Mouse (Mus musculus) intestine, embryonic 14.5 days (tissue): ENCODE measurements at regions not wholly inside any gene's neighbourhood (a gene's known extent, or its start where the extent isn't known, plus 50 kb on each side); places are given as distances from the start of the nearest gene placed in this dataset.

Experiments used
- ATAC-seq: fragments of 200-750 bp; cut with Nextera tagmentation; replicated peaks from 2 replicates; pipeline ENCODE4 v1.8.0; 2017; ENCODE audit warnings: low read depth, moderate number of reproducible peaks, moderate TSS enrichment, moderate library complexity; ENCODE audit not compliant: low FRiP score, low TSS enrichment
- DNase-seq: peaks from one replicate; pipeline ENCODE4 v3.0.0-alpha.2; 2018; ENCODE audit warnings: low spot score
- H3K27ac ChIP-seq: fragments of 300-500 bp; sonication (generic); 2 replicates; pipeline ENCODE4 v1.5.1; 2014; ENCODE audit warnings: low read depth, mild to moderate bottlenecking, control low read depth
- H3K27me3 ChIP-seq: fragments of 300-500 bp; sonication (generic); replicated peaks from 2 replicates; pipeline ENCODE4 v1.6.1; 2014; ENCODE audit warnings: low read length, control low read depth; ENCODE audit not compliant: control insufficient read depth, insufficient read depth
- H3K36me3 ChIP-seq: fragments of 300-500 bp; sonication (generic); 2 replicates; pipeline ENCODE4 v1.6.1; 2014; ENCODE audit warnings: low read length, control low read depth; ENCODE audit not compliant: control insufficient read depth, insufficient read depth
- H3K4me1 ChIP-seq: fragments of 300-500 bp; sonication (generic); replicated peaks from 2 replicates; pipeline ENCODE4 v1.6.1; 2014; ENCODE audit warnings: low read length, control low read depth, mixed read lengths; ENCODE audit not compliant: control insufficient read depth, insufficient read depth
- H3K4me2 ChIP-seq: fragments of 300-500 bp; sonication (generic); 2 replicates; pipeline ENCODE4 v1.6.1; 2014; ENCODE audit warnings: low read length
- H3K4me3 ChIP-seq: fragments of 300-500 bp; sonication (generic); 2 replicates; pipeline ENCODE4 v1.5.1; 2014; ENCODE audit warnings: low read depth, low read length, control low read depth, mixed read lengths
- H3K9ac ChIP-seq: fragments of 300-500 bp; sonication (generic); 2 replicates; pipeline ENCODE4 v1.6.1; 2014; ENCODE audit warnings: mild to moderate bottlenecking, low read length
- H3K9me3 ChIP-seq: fragments of 300-500 bp; sonication (generic); 2 replicates; pipeline ENCODE4 v1.6.1; 2016; ENCODE audit warnings: low read length, control low read depth; ENCODE audit not compliant: control insufficient read depth
- WGBS: fragments of 180-500 bp; shearing (Covaris S2); extraction: QIAGEN DNeasy Blood & Tissue Kit; methylation state at CpG from one replicate; pipeline ENCODE4 v1.1.7; 2014; 5-methylcytosine and 5-hydroxymethylcytosine counted together

DNA sequence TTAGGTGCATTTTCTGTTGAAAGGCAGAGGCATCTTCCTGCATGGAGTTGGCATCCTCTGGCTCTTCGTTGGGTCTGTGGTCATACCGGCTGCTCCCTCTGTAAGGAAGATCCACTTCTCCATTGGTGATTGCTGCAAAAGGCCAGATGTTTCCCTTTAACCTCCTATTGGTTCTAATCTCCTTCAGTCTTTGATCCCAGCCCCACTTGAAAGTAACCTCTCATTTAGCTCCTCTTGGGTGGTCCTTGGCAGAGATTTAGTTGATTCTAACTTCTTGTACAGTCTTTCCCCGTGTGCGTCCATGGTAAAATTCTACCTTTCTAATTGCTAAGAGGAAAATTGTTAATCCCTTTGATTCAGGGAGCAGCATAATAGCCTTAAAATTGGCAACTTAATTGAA is 347.4 kb upstream of the Ddhd1 start:
- H3K9ac ChIP-seq, result no peak overlapping the region
- H3K4me2 ChIP-seq, result no peak overlapping the region
- H3K27me3 ChIP-seq, result no peaks in the 10 kb centered on the region
- no peak overlapping the region for H3K27ac ChIP-seq
- H3K4me1 ChIP-seq, result no peaks in the 10 kb centered on the region
- H3K4me3 ChIP-seq, result no peak overlapping the region
- H3K36me3 ChIP-seq, result no peaks in the 10 kb centered on the region
- no peaks in the 10 kb centered on the region for H3K9me3 ChIP-seq
- DNase-seq (no peak), ATAC-seq (no peak)
- 32% methylated on average over 4 of the region's 4 CpGs for WGBS

DNA sequence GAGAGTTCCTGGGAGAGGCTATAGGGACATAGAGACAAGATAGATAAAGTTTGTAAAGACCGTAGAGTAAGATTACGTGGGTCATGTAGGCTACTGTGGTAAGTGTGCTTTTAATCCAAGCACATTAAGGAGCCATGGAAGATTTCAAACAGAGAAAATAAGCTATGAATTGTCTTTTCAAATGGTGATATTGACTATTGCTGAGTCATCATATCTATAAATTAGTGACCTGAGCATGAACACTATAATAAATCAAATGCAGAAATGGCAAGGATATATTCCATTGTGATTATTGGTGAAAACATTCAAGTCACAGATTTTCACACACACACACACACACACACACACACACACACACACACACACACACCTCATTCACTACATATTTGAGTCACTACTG is 355.3 kb upstream of the Ddhd1 start:
- Histone ChIP-seq H3K36me3 (no peaks in the 10 kb centered on the region), H3K4me3 (no peak overlapping the region), H3K9me3 (no peaks in the 10 kb centered on the region), H3K4me1 (peaks cover 15% of the 10 kb centered on the region; the same call in 1 of the 2 replicates), H3K27me3 (no peaks in the 10 kb centered on the region), H3K4me2 (no peak overlapping the region), H3K27ac (no peak overlapping the region), H3K9ac (no peak overlapping the region)
- DNase-seq (no peak), ATAC-seq (no peak)
- WGBS, result 96% methylated on average over 2 of the region's 2 CpGs

DNA sequence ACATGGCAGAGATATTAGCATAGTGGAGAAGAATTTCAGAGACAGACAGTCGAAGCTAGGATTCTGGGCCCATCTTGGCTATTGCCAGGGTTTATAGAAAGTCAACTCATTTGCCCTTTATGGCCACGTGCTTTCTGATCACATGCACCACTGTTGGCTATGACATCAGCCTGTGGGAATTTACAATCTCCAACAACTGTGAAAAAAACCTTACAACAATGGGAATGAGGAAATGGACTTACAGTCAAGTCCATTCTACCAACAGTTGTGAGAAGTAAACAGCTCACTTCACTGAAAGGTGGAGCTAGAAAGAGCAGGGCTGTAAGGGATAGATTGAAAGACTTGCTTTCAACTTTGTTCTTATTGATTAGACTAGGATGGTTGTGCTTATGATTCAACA is 356.1 kb upstream of the Ddhd1 start:
- peaks cover 22% of the 10 kb centered on the region; the same call in 1 of the 2 replicates for H3K4me1 ChIP-seq
- H3K4me3 ChIP-seq, result no peak overlapping the region
- DNase-seq (no peak), ATAC-seq (no peak)
- no peaks in the 10 kb centered on the region for H3K9me3 ChIP-seq
- no peaks in the 10 kb centered on the region for H3K27me3 ChIP-seq
- no peak overlapping the region for H3K9ac ChIP-seq
- H3K36me3 ChIP-seq, result no peaks in the 10 kb centered on the region
- no peak overlapping the region for H3K27ac ChIP-seq
- no peak overlapping the region for H3K4me2 ChIP-seq
- 53% methylated on average over 2 of the region's 2 CpGs for WGBS

GRCm38 (mm10) chr14:46015682-46016400 is 357.9 kb upstream of the Ddhd1 start:
- 78% methylated on average over 6 of the region's 6 CpGs for WGBS
- Histone ChIP-seq H3K4me3 (no peak overlapping the region), H3K4me1 (peaks cover 29% of the 10 kb centered on the region; the same call in 1 of the 2 replicates), H3K27ac (peak overlapping the region; percentile 52), H3K9ac (no peak overlapping the region), H3K4me2 (no peak overlapping the region), H3K27me3 (no peaks in the 10 kb centered on the region), H3K9me3 (no peaks in the 10 kb centered on the region), H3K36me3 (no peaks in the 10 kb centered on the region)
- ATAC-seq (no peak), DNase-seq (no peak)

DNA sequence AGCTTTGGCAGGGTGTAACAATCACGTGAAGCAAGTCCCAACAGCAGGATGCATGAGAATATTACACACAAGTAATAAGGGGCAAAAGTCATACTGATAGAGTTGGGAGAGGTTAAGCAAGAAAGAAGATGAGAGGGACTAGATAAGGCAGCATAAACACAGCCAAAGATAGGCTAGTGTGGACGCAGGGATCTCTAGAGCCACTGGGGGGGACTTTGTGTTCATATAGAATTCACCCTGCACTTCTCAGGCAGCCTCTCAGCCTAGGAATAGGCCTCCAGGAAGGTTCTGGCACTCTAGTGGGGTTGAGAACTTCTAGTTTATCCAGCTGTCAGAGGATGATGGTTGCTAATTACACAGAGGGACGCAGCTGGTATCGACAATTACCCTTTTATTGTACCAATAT is 358.8 kb upstream of the Ddhd1 start:
- Histone ChIP-seq H3K4me1 (peaks cover 29% of the 10 kb centered on the region; the same call in 1 of the 2 replicates), H3K9me3 (no peaks in the 10 kb centered on the region), H3K27ac (peak overlapping the region; percentile 52), H3K9ac (no peak overlapping the region), H3K4me3 (no peak overlapping the region), H3K27me3 (no peaks in the 10 kb centered on the region), H3K4me2 (no peak overlapping the region), H3K36me3 (no peaks in the 10 kb centered on the region)
- peak; percentile 62 for ATAC-seq
- WGBS, result 21% methylated on average over 4 of the region's 4 CpGs
- no peak for DNase-seq

DNA sequence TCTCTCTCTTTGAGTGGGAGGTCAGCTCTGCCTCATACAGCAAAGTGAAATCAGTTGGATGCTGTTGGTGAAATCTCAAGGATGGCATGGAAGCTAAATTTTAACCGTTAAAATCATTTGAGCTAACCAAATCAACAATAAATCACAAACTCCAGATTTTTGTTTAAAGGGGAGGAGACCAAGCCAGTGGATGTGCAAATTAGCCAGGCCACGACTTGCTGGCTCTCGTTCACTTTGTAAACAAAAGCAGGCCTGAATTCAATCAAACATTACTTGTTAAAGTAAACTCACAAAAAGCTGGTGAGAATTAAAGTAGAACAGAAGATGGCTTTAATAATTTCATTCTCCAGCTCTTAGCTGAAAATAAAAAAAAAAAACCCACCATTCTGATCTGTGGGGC is 359.3 kb upstream of the Ddhd1 start:
- no peak for DNase-seq
- H3K4me1 ChIP-seq, result peaks cover 29% of the 10 kb centered on the region; the same call in 1 of the 2 replicates
- 16% methylated on average over 3 of the region's 3 CpGs for WGBS

GRCm38 (mm10) chr14:46017976-46018375 is 360.0 kb upstream of the Ddhd1 start:
- peaks cover 29% of the 10 kb centered on the region; the same call in 1 of the 2 replicates for H3K4me1 ChIP-seq
- no peaks in the 10 kb centered on the region for H3K27me3 ChIP-seq
- H3K4me2 ChIP-seq, result 0 out of 2 replicates have a peak overlapping the region, but pooled peaks have one; percentile 5
- no peaks in the 10 kb centered on the region for H3K9me3 ChIP-seq
- H3K4me3 ChIP-seq, result no peak overlapping the region
- H3K9ac ChIP-seq, result no peak overlapping the region
- H3K27ac ChIP-seq, result peak overlapping the region; percentile 67; the same call in 1 of the 2 replicates
- ATAC-seq, result no peak
- no peaks in the 10 kb centered on the region for H3K36me3 ChIP-seq
- 82% methylated on average over 6 of the region's 6 CpGs for WGBS
- DNase-seq, result no peak

More for the DNA sequence above, 359.3 kb upstream of the Ddhd1 start:
- Histone ChIP-seq H3K4me3 (no peak overlapping the region), H3K9me3 (no peaks in the 10 kb centered on the region), H3K9ac (no peak overlapping the region), H3K4me2 (0 out of 2 replicates have a peak overlapping the region, but pooled peaks have one; percentile 5), H3K27ac (peak overlapping the region; percentile 67; the same call in 1 of the 2 replicates), H3K27me3 (no peaks in the 10 kb centered on the region), H3K36me3 (no peaks in the 10 kb centered on the region)
- ATAC-seq, result no peak

- no peak overlapping the region for H3K4me3 ChIP-seq
- H3K9me3 ChIP-seq, result no peaks in the 10 kb centered on the region
- DNase-seq (peak; percentile 59), ATAC-seq (0 out of 2 replicates have a peak, but pooled peaks have one; percentile 21)
- H3K4me1 ChIP-seq, result peaks cover 29% of the 10 kb centered on the region; the same call in 1 of the 2 replicates
- peak overlapping the region; percentile 30 for H3K4me2 ChIP-seq
- no peaks in the 10 kb centered on the region for H3K27me3 ChIP-seq
- H3K9ac ChIP-seq, result no peak overlapping the region
- 31% methylated on average over 14 of the region's 14 CpGs for WGBS
- H3K27ac ChIP-seq, result peak overlapping the region; percentile 87
- no peaks in the 10 kb centered on the region for H3K36me3 ChIP-seq
These were observed 359.8 kb upstream of the Gm15217 start for GRCm38 (mm10) chr14:46019240-46020025.
